Mouse (Mus musculus) heart, postnatal 0 days (tissue): Measurements from ENCODE around the gene Smad6. TPM values are rescaled to one million over a fixed set of nuclear protein-coding genes. Genes with fewer than 3 reads are reported as not detected.

Experiments used
- ATAC-seq: fragments of 200-750 bp; cut with Nextera tagmentation; 2 replicates; pipeline ENCODE4 v1.8.0; 2017; ENCODE audit warnings: low read depth, moderate number of reproducible peaks, moderate library complexity; ENCODE audit not compliant: insufficient read depth
- DNase-seq: peaks from one replicate; pipeline ENCODE4 v3.0.0-alpha.2; 2016; ENCODE audit warnings: low spot score
- H3K27ac ChIP-seq: fragments of 300-500 bp; sonication (generic); 2 replicates; pipeline ENCODE4 v1.5.1; 2014; ENCODE audit warnings: low read depth, mild to moderate bottlenecking
- H3K27me3 ChIP-seq: fragments of 300-500 bp; sonication (generic); 2 replicates; pipeline ENCODE4 v1.6.1; 2014; ENCODE audit warnings: low read length, mixed read lengths; ENCODE audit not compliant: control insufficient read depth, insufficient read depth
- H3K36me3 ChIP-seq: fragments of 300-500 bp; sonication (generic); replicated peaks from 2 replicates; pipeline ENCODE4 v1.6.1; 2014; ENCODE audit warnings: low read length, mixed read lengths; ENCODE audit not compliant: control insufficient read depth, insufficient read depth
- H3K4me1 ChIP-seq: fragments of 300-500 bp; sonication (generic); 2 replicates; pipeline ENCODE4 v1.6.1; 2014; ENCODE audit warnings: antibody characterized with exemption; ENCODE audit not compliant: control insufficient read depth, insufficient read depth
- H3K4me2 ChIP-seq: fragments of 300-500 bp; sonication (generic); 2 replicates; pipeline ENCODE4 v1.6.1; 2014; ENCODE audit warnings: low read depth, mild to moderate bottlenecking, low read length, moderate library complexity
- H3K4me3 ChIP-seq: fragments of 300-500 bp; sonication (generic); 2 replicates; pipeline ENCODE4 v1.5.1; 2014; ENCODE audit warnings: low read depth, low read length
- H3K9ac ChIP-seq: fragments of 300-500 bp; sonication (generic); replicated peaks from 2 replicates; pipeline ENCODE4 v1.6.1; 2014; ENCODE audit warnings: low read depth, low read length, mixed read lengths
- H3K9me3 ChIP-seq: fragments of 300-500 bp; sonication (generic); replicated peaks from 2 replicates; pipeline ENCODE4 v1.6.1; 2016; ENCODE audit warnings: low read length; ENCODE audit not compliant: control insufficient read depth
- CTCF ChIP-seq: IDR thresholded peaks from 2 replicates; pipeline ENCODE4 v1.5.1; 2016; ENCODE audit warnings: antibody characterized with exemption, control low read depth, low read depth
- EP300 ChIP-seq: IDR thresholded peaks from 2 replicates; pipeline ENCODE4 v1.6.1; 2016; ENCODE audit warnings: antibody characterized with exemption, low read depth
- WGBS: fragments of 180-500 bp; shearing (Covaris S2); extraction: QIAGEN DNeasy Blood & Tissue Kit; methylation state at CpG from one replicate; pipeline ENCODE4 v1.1.7; 2014; 5-methylcytosine and 5-hydroxymethylcytosine counted together
- polyA plus RNA-seq: library from polyadenylated mRNA; unstranded; fragments of >200 nt; fragmentation: Nextera tagmentation; extraction: Ambion mirVana; gene quantifications from 2 replicates; pipeline ENCODE4 v1.2.1, GENCODE M21; 2015
- total RNA-seq: library from RNA; depleted of rRNA; stranded (reverse); fragments of >200 nt; gene quantifications from 2 replicates; pipeline ENCODE4 v1.2.3, GENCODE M21; 2014; ENCODE audit warnings: low replicate concordance

Smad6 gene
- total and polyA plus RNA-seq, 2 experiments from 2014 or later = 5.6 to 68.4 TPM

GRCm38 (mm10) chr9:64002981-64003380 lies 18.9 kb downstream of the Smad6 start:
- no peak overlapping the region for H3K27ac ChIP-seq
- TF ChIP-seq EP300 (no peak), CTCF (no peak)
- H3K4me1 ChIP-seq = no peaks in the 10 kb centered on the region
- no peak overlapping the region for H3K9ac ChIP-seq
- DNase-seq (no peak), ATAC-seq (no peak)
- no peak overlapping the region for H3K4me3 ChIP-seq
- H3K27me3 ChIP-seq = no peaks in the 10 kb centered on the region
- peaks cover 78% of the 10 kb centered on the region for H3K36me3 ChIP-seq
- H3K4me2 ChIP-seq = no peak overlapping the region
- H3K9me3 ChIP-seq = no peaks in the 10 kb centered on the region
- 76% methylated on average over 7 of the region's 7 CpGs for whole genome bisulfite sequencing

GRCm38 (mm10) chr9:64001081-64001480 lies 20.8 kb downstream of the Smad6 start:
- H3K4me1 ChIP-seq = no peaks in the 10 kb centered on the region
- 0 out of 2 replicates have a peak, but pooled peaks have one; percentile 10 for ATAC-seq
- H3K4me2 ChIP-seq = no peak overlapping the region
- no peaks in the 10 kb centered on the region for H3K27me3 ChIP-seq
- no peak overlapping the region for H3K9ac ChIP-seq
- peaks cover 65% of the 10 kb centered on the region for H3K36me3 ChIP-seq
- DNase-seq = no peak
- H3K9me3 ChIP-seq = no peaks in the 10 kb centered on the region
- TF ChIP-seq CTCF (no peak), EP300 (no peak)
- whole genome bisulfite sequencing = 64% methylated on average over 7 of the region's 7 CpGs
- no peak overlapping the region for H3K27ac ChIP-seq
- H3K4me3 ChIP-seq = no peak overlapping the region

- no peak for ATAC-seq
- TF ChIP-seq EP300 (no peak), CTCF (no peak)
- 81% methylated on average over 5 of the region's 5 CpGs for WGBS
These were observed 21.8 kb downstream of the Smad6 start for GRCm38 (mm10) chr9:64000085-64000484.

GRCm38 (mm10) chr9:63999194-63999593 lies 22.7 kb downstream of the Smad6 start:
- no peak overlapping the region for H3K9ac ChIP-seq

More at GRCm38 (mm10) chr9:64000085-64000484, 21.8 kb downstream of the Smad6 start:
- Histone ChIP-seq H3K9me3 (no peaks in the 10 kb centered on the region), H3K4me1 (no peaks in the 10 kb centered on the region), H3K4me2 (no peak overlapping the region), H3K36me3 (peaks cover 61% of the 10 kb centered on the region), H3K27ac (no peak overlapping the region), H3K9ac (no peak overlapping the region), H3K27me3 (no peaks in the 10 kb centered on the region), H3K4me3 (no peak overlapping the region)
- no peak for DNase-seq

GRCm38 (mm10) chr9:63998026-63998425 lies 23.8 kb downstream of the Smad6 start:
- ATAC-seq (no peak), DNase-seq (no peak)
- H3K36me3 ChIP-seq = peaks cover 48% of the 10 kb centered on the region
- 0 out of 2 replicates have a peak overlapping the region, but pooled peaks have one; percentile 1 for H3K27ac ChIP-seq
- TF ChIP-seq CTCF = no peak
- TF ChIP-seq EP300 = no peak
- no peaks in the 10 kb centered on the region for H3K4me1 ChIP-seq
- no peak overlapping the region for H3K4me2 ChIP-seq
- H3K27me3 ChIP-seq = no peaks in the 10 kb centered on the region
- H3K9me3 ChIP-seq = no peaks in the 10 kb centered on the region
- no peak overlapping the region for H3K4me3 ChIP-seq
- H3K9ac ChIP-seq = no peak overlapping the region
- 75% methylated on average over 14 of the region's 14 CpGs for WGBS

More at GRCm38 (mm10) chr9:63999194-63999593, 22.7 kb downstream of the Smad6 start:
- ATAC-seq (no peak), DNase-seq (no peak)
- no peak overlapping the region for H3K4me3 ChIP-seq
- no peak overlapping the region for H3K4me2 ChIP-seq
- WGBS = 62% methylated on average over 9 of the region's 9 CpGs
- no peaks in the 10 kb centered on the region for H3K4me1 ChIP-seq
- no peak for TF ChIP-seq CTCF
- TF ChIP-seq EP300 = no peak
- H3K27me3 ChIP-seq = no peaks in the 10 kb centered on the region
- no peak overlapping the region for H3K27ac ChIP-seq
- H3K9me3 ChIP-seq = no peaks in the 10 kb centered on the region
- peaks cover 55% of the 10 kb centered on the region for H3K36me3 ChIP-seq

- Histone ChIP-seq H3K4me2 (no peak overlapping the region), H3K4me1 (no peaks in the 10 kb centered on the region), H3K9me3 (no peaks in the 10 kb centered on the region), H3K27ac (no peak overlapping the region), H3K9ac (no peak overlapping the region), H3K4me3 (no peak overlapping the region), H3K36me3 (peaks cover 42% of the 10 kb centered on the region), H3K27me3 (no peaks in the 10 kb centered on the region)
- DNase-seq (no peak), ATAC-seq (no peak; the same call in 1 of the 2 replicates)
- TF ChIP-seq CTCF = peak; percentile 54
- TF ChIP-seq EP300 = no peak
- WGBS = 58% methylated on average over 4 of the region's 4 CpGs
These were observed 24.4 kb downstream of the Smad6 start for GRCm38 (mm10) chr9:63997439-63997838.
